Mouse (Mus musculus): ENCODE results near the gene Mkln1.

Mkln1 gene

DNA sequence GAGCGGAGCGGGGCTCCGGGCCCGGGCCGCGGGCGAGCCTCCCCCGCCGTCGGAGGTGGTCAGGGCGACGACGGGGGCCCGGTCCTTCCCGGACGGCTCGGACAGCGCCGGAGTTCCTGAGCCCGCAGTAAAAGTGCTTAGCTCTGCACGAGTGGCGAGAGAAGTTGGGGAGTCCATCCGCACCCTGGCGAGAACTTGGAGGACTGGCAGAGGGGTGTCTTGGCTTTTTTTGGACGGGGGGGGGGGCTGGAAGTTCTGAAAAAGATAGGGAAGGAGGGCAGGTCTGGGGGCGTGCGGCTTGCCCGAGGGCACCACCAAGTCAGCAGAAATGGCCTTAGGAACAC lies 643 bp downstream of the Mkln1 start:
- DNase-seq (ENCODE audit: low spot score in 2 of 2), result no peak

DNA sequence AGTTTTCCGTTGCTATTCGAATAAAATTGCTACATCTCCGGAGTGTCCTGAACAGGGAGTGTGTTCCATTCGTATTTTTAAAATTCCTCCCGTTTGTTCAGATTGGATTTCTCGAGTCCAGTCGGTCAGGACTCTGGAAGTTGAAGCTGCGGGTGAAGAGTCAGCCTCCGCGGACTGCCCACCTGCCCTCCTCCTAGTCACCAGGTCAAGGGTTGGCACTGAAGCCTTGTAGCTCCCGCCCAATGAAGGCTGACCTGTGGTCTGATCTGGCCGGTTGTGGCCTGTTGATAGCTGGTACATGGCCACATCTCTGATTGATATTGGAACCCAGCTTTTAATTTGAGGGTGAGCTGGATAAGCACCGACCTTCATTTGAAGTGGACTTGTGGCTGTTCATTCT lies 1.0 kb downstream of the Mkln1 start:
- no peak for DNase-seq (ENCODE audit: low spot score in 2 of 2)

DNA sequence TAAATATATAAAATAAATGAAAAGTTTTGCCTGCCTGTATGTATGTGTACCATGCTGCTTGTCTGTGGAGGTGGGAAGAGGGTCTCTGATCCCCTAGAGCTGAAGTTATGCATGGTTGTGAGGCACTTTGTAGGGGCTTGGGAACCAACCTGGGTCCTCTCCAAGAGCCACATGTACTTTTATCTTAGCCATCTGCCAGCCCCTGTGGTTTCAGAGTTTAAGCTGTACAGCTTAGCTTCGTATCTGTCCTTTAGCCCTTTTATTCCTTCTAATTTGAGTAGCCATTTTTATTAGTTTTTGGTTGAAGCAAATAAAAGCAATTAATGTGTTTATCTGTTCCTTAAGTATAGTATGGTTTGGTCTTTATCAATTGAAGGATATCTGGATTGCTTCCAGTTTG lies 12.5 kb downstream of the Mkln1 start:
- no peak for DNase-seq (ENCODE audit: low spot score in 2 of 2)

DNA sequence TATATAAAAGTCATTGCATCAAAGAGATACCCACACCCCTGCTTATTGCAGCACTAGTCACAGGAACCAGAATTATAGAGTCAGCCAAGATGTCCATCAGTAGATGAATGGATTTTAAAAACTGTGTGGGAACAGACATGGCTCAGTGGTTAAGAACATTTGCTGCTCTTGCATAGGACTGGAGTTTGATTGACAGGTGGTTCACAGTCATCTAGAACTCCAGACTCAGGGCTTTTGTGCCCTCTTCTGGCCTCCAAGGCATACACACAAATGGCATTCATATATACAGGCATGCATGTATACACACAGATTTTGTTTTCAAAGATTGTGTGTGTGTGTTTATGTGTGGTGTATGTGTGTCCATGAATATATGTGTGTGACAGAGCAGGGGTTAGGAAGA lies 14.0 kb downstream of the Mkln1 start:
- no peak for DNase-seq (ENCODE audit: low spot score in 2 of 2)

DNA sequence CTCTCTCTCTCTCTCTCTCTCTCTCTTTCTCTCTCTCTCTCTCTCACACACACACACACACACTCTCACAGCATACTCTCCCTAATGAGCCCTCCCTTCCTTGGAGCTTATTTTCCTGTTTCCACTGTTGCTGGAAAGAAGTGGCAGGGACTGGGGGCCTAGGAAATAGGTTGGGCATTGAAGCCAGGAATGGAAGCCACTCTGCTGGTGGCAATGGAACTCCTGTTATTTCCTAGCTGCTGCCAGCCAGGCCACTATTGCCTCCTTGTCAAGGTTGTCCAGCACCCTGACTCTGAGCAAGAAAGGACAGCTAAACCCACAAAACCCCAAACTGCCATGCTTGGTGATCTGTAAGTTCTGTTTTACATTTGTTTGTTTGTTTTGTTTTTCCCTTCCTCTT lies 15.0 kb downstream of the Mkln1 start:
- DNase-seq (ENCODE audit: low spot score in 2 of 2), result no peak

DNA sequence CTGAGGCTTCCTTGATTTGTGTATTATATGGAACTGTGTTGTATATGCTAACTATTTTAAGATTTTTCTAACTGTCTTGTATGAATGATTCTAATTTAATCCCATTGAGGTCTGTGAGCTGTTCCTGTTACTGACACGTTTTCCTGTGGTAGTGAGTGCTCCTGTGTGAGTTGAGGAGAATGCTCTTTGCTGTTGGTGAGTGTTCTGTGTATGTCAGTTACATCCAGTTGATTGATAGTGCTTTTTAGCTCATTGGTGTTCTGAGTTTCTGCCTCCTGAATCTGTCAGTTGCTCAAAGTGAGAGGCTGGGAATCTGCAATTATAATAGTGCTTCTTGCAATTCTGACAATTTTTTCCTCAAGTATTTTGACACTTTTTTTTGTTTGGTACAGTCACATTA lies 15.8 kb downstream of the Mkln1 start:
- DNase-seq (ENCODE audit: low spot score in 2 of 2), result no peak

DNA sequence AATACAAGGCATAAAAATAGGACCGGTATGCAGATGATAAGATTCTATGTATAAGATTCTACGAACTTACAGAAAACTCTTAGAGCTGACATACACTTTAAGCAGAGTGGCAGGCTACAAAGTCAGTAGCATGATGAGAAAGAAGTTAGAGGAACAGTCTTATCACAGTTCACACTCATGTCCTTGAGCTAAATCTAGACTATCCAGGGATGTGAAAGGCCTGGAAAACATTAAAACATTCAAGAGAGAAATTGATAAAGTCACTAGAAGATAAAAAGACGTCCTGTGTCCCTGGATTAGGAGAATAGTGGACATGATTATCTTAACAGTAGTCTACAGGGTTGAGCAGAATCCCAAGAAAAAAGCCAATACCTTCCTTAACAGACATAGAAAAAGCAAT lies 26.9 kb downstream of the Mkln1 start:
- no peak for DNase-seq (ENCODE audit: low spot score in 2 of 2)

DNA sequence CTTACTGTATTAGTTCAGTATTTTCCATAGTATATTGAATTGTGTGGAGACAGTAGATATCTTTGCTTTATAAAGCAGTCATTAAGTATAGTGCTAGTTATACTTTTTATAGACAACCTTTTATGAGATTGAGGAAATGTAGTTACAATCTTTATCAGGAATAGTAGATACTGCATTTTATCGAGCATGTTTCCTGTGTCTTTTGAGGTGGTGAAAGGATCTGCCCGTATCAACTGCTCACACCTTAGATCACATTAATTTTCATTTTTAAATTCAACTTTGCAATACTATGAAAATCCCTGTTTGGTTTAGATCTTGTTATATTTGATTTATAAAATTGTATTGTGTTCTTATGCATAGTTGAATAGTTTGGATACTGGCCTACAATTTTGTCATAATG lies 38.7 kb downstream of the Mkln1 start:
- no peak for DNase-seq (ENCODE audit: low spot score in 2 of 2)

DNA sequence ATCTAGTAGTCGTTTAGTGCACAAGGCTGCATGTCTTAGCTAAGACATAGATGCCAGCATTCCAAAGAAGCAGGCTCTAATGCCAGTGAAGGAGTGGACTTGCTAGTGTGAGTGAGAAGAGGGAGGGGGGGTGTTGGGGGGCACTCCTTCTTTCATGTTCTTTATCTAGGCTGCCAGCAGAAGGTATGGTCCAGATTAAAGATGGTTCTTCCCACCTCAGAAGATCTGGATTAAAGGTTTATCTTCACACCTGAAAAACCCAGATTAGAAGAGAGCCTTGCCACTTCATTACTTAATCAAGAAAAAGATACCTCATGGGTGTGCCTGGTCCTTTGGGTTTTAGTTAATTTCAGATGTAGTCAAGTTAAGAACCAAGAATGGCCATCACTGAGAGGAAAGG lies 46.7 kb downstream of the Mkln1 start:
- DNase-seq (ENCODE audit: low spot score in 2 of 2), result no peak

DNA sequence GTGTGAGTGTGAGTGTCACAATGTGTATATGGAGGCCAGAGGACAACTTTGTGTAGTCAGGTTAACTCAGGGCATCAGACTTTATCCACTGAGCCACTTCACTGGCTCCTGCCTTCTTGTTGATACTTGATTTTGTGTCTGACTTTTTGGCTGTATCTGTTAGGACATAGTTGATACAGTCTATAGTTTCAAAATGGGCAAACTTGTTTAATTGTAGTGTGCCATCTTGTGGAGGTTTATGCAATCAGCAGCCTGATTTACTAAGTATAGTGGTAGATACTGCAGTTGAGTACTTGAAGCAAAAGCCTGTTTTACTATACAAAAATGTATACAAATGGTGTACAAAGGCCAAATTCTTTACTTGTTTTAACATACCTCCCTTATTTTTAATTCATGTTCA lies 55.2 kb downstream of the Mkln1 start:
- peak in 1 of 2 experiments; percentile 49 for DNase-seq (ENCODE audit: low spot score in 2 of 2)

DNA sequence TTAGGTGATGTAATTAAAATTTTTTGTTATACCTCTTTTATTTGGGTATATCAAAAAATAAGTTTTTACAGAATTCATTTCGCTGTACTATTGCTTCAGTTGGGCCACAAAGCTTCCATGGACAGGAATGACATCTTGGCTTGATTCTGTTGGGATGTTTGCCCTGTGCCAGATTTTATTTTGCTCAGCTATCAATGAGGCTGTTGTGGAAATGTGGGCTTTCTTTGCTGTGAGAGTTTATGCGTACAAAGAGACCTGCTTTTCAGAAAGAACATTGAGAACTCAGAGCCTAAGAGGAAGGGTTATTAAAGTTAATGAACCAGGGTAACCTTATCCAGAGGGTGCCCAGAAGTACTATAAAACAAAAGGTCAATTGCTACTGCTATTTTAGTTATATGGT lies 56.8 kb downstream of the Mkln1 start:
- peak in 1 of 2 experiments; percentile 24 for DNase-seq (ENCODE audit: low spot score in 2 of 2)

DNA sequence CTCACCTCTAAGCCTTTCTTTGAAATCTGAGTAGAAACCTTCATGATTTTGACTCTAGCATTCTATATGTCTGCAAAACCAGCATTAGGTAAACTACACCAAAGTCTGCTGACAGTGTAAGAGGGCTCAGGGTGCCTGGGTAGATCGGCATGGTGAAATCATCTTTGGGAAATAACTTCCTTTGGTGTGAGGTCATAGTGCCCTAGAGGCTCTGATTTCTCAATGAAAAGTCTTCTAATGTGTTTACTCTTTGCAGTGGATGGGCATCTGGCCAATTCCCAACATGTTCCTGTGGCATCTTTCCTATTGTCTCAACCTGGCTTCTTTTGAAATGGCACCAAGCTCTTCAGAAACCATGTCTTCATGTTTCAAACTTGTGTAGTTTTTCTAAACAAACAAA lies 58.5 kb downstream of the Mkln1 start:
- DNase-seq (ENCODE audit: low spot score in 2 of 2), result no peak

DNA sequence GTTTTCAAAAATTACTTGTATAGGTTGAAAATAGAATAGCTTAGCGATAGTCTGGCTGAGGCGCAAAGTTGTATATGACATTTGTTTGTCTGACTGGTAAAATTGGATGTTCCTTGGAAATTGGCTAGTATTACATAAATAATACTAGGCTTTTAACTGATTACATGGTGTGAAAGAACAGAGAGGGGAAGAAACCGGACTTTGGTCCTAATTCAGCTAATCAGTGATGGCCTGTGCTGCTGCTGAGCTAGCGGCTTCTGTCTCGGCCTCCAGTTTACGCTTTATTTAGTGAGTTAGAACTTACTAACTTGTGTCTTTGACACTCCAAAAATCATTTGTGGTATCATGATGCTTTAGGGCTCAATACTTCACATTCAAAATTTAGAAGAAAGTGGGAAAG lies 70.9 kb downstream of the Mkln1 start:
- no peak for DNase-seq (ENCODE audit: low spot score in 2 of 2)

DNA sequence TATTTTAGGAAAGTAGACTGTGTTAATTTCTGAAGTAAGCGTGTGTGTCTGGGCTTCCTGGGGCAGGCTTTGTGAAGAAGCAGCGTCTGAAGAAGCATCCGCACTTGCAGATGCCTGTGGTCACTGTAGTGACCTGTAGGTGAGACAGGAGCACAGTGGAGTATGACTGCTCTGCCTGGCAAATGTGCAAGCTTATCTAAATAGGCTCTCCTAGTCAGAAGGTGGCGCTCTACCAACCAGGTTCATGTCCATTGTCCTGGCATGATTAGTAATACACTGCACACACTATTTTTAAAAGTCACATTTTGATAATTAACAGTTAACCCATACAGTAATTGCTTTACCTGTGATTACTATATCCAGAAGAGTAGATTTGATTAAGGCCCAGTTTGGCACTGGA lies 79.7 kb downstream of the Mkln1 start:
- DNase-seq (ENCODE audit: low spot score in 2 of 2), result no peak

DNA sequence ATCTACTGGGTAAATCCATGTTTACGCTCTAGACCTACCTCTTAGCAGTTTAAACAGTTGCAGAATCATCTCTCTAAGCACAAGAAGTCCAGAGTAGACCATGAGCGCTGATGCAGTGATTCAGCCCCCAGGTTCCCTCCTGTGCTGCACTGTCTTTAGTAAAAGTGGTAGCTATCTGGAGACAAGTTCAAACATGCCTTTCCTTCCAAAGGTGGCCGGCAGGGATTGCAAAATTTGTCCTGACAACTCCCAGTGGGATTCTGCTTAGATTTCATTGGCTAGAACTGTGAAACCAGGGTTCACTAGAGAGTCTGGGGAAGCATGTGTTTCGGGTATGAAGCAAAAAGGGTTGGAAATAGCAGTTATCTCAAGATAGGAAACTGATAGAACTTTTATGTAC lies 81.5 kb downstream of the Mkln1 start:
- no peak for DNase-seq (ENCODE audit: low spot score in 2 of 2)

DNA sequence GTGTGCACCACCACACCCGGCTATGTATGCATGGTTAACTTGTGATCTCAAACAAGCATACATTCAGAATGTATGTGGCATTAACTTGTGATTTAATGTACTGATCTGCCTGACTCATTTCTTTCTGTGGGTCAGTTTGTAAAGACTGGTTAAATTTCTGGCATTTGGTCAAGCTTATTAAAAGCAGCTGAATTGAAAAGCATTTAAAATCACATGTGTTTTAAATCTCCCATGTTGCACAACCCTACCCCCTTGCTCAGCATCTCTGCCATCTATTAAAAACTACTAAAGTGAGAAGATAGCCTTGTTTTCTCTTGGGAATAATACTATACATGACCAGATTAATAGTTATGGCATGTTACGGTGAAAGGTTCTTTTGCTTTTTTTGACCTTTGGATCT lies 88.1 kb downstream of the Mkln1 start:
- no peak for DNase-seq (ENCODE audit: low spot score in 2 of 2)

DNA sequence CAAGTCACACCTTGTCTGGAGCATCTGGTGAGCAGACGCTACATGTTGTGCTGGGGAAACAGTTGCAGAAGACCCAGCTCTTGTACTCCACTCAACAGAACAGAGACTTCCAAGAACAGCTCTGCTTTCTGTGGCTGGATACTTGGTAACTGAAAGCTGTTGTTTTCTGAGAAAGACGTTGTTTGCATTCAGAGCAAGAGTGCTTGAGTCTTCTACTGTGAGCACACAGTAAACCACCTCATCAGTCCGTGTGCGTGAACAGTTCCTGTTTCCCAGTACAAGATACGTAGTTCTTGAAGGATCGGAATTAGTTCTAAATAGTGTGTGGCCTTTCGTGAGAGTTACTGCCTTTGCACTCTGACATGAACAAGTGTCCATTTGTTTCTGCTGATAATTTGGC lies 91.4 kb downstream of the Mkln1 start:
- no peak for DNase-seq (ENCODE audit: low spot score in 2 of 2)

DNA sequence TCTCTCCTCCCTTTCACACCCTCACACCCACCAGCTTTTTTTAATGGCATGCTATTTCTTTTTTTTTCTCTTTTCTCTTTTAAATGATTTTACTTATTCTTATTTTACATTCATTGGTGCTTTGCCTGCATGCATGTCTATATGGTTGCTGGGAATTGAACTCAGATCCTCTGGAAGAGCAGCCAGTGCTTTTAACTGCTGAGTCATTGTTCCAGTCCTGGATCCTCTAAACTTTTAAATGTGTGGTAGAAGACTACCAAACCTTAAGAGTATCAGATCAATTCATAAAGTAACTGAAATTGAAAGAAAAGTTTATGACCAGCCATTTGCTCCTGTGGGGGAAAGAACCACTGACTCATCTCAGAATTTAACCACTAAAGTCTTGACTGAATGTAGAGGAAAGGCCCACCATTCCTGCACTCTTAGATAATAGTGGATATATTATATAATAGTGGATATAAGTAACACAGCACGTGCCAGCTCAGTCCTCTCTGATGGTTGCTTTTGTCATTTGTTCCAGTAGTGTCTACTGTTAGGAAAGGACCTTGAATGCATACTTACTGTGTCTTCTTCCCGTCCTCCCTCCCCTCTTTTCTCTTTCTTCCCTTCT lies 96.7 kb downstream of the Mkln1 start:
- DNase-seq (ENCODE audit: low spot score in 2 of 2), result no peak

DNA sequence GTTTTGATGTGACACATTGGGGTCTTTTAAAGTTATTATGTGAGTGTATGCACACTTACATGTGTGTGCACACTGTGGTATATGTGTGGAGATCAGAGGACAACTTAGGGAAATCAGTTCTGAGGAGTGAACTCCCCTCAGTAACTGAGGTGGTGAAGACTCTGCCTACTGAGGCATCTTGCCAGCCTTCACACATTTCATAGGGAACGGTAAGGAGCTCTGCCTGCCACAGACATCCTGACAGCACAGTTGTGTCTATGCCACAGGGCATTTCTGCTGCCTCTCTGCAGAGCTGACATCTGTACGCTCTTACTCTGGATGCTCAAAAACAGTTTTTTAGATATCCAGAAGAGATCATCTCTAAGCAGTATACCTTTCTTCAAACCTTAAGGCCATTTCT lies 97.7 kb downstream of the Mkln1 start:
- no peak for DNase-seq (ENCODE audit: low spot score in 2 of 2)

DNA sequence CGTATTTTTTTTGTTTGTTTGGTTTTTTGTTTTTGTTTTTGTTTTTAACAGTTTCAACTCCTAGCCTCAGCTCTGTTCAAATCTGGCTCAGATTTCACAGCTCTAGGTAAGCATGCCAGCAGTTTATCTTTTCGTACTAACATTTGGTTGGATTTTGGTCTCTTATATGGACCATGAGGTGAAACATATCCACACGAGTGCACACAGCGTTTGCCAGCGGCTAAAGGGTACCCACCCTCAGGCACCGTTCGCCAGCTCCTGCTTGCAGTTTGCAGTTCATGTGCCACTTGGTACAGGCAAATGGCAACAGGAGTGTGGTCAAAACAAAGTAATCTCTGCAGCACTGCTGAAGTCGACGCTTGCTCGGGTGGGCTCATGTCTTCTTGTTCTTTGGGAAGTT lies 101.3 kb downstream of the Mkln1 start:
- DNase-seq (ENCODE audit: low spot score in 2 of 2), result no peak

DNA sequence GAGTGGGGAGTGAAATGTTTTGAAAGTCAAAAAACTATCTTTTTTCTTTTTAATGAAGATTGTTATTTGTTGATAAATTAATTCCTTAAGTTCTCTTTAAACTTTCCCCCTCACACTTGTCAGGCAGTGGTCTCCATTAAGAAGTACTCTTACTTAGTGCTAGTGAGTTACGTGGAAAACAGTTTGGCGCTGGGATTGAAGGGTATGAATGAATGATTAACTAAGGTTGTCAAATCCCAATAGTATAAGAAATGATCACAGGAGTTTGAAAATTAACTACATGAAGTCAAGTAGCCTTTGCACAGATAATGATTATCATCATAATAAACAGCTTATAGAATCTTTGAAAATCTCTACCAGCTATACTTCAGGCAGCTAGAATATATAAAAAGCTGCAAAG lies 101.7 kb downstream of the Mkln1 start:
- DNase-seq (ENCODE audit: low spot score in 2 of 2), result no peak

DNA sequence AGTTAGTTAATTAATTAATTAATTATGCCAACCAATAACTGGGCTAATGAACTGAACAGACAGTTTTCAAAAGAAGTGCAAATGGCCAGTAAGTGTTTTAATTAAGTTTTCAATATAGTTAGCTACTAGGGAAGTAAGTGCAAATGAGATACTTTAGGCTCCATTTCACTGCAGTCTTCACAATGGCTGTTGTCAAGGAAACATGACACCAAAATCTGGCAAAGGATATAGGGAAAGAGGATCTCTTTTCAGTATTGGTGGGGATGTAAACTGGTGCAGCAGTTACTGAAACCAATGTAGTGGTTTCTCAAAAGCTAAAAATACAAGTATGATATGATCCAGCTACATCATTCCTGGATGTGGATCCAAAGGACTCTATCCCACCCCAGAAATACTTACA lies 102.2 kb downstream of the Mkln1 start:
- no peak for DNase-seq (ENCODE audit: low spot score in 2 of 2)

DNA sequence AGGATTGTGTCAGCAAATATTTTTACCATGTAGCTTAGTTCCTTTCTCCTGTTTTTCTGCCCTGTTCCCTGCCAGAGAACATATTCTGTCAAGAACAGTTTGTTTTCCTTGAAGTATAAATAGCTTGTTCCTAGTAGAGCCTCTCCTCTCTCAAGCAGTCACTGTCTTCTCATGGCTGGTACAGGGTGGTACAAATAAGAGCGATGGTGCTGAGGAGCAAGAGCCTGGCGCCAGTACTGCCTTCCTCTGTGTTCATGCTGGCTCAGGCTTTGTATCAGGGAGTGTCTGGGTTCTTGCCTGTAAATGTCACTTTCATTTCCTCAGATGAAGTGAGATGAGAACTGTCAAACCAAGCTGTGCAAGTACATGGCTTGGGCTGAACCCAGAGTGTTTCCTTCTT lies 104.1 kb downstream of the Mkln1 start:
- no peak for DNase-seq (ENCODE audit: low spot score in 2 of 2)

DNA sequence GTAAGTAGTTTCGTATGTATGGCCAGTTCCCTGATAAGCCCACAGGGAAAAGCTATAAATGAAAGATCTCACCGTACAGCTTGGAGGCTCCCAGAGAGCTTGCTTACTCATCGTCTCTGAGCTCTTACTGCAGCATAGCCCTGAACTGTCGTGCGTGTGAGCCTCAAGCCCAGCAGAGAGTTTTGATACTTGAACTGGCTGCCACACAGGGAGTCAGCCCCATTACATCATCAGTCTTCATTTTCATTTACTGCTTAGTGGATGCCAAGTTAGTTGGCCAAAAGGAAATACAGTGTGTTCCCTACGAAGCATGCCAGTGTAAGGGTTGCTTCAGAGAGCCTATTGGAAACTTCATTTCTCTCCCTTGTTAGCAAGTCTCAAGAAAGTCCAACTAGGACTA lies 115.2 kb downstream of the Mkln1 start:
- DNase-seq (ENCODE audit: low spot score in 2 of 2), result no peak

Data from frontal cortex, postnatal 36 days (tissue).